Mouse (Mus musculus) hindbrain, embryonic 11.5 days (tissue): ENCODE data around the gene Ints2. TPM values are rescaled to one million over a fixed set of nuclear protein-coding genes. Genes with fewer than 3 reads are reported as not detected.

Experiments
- ATAC-seq: fragments of 200-750 bp; cut with Nextera tagmentation; 2 replicates; pipeline ENCODE4 v1.8.0; 2017; ENCODE audit warnings: mild to moderate bottlenecking, moderate TSS enrichment, moderate library complexity; ENCODE audit not compliant: low FRiP score
- DNase-seq: peaks from one replicate; pipeline ENCODE4 v3.0.0-alpha.2; 2015; ENCODE audit warnings: low spot score
- H3K27ac ChIP-seq: fragments of 300-500 bp; sonication (generic); 2 replicates; pipeline ENCODE4 v1.5.1; 2014; ENCODE audit warnings: mild to moderate bottlenecking, low read depth, low read length
- H3K27me3 ChIP-seq: fragments of 300-500 bp; sonication (generic); 2 replicates; pipeline ENCODE4 v1.6.1; 2014; ENCODE audit warnings: mild to moderate bottlenecking, low read length, moderate library complexity, mixed read lengths; ENCODE audit not compliant: control insufficient read depth, insufficient read depth
- H3K36me3 ChIP-seq: fragments of 300-500 bp; sonication (generic); 2 replicates; pipeline ENCODE4 v1.6.1; 2014; ENCODE audit warnings: mild to moderate bottlenecking, low read length, moderate library complexity, mixed read lengths; ENCODE audit not compliant: control insufficient read depth, insufficient read depth
- H3K4me1 ChIP-seq: fragments of 300-500 bp; sonication (generic); replicated peaks from 2 replicates; pipeline ENCODE4 v1.6.1; 2014; ENCODE audit warnings: low read length, mixed read lengths; ENCODE audit not compliant: control insufficient read depth, insufficient read depth
- H3K4me2 ChIP-seq: fragments of 300-500 bp; sonication (generic); replicated peaks from 2 replicates; pipeline ENCODE4 v1.6.1; 2014; ENCODE audit warnings: mild to moderate bottlenecking, low read depth, low read length
- H3K4me3 ChIP-seq: fragments of 300-500 bp; sonication (generic); 2 replicates; pipeline ENCODE4 v1.5.1; 2014; ENCODE audit warnings: low read depth, low read length
- H3K9ac ChIP-seq: fragments of 300-500 bp; sonication (generic); 2 replicates; pipeline ENCODE4 v1.6.1; 2014; ENCODE audit warnings: low read depth, low read length
- H3K9me3 ChIP-seq: fragments of 300-500 bp; sonication (generic); 2 replicates; pipeline ENCODE4 v1.6.1; 2016; ENCODE audit warnings: low read length; ENCODE audit not compliant: control insufficient read depth
- WGBS: fragments of 180-500 bp; shearing (Covaris S2); extraction: QIAGEN DNeasy Blood & Tissue Kit; methylation state at CpG from one replicate; pipeline ENCODE4 v1.1.7; 2014; 5-methylcytosine and 5-hydroxymethylcytosine counted together
- polyA plus RNA-seq: library from polyadenylated mRNA; unstranded; fragments of >200 nt; fragmentation: Nextera tagmentation; extraction: Ambion mirVana; gene quantifications from 2 replicates; pipeline ENCODE4 v1.2.1, GENCODE M21; 2014

The Ints2 gene
- polyA plus RNA-seq, 1 experiment from 2014 or later, result 47.2 TPM

DNA sequence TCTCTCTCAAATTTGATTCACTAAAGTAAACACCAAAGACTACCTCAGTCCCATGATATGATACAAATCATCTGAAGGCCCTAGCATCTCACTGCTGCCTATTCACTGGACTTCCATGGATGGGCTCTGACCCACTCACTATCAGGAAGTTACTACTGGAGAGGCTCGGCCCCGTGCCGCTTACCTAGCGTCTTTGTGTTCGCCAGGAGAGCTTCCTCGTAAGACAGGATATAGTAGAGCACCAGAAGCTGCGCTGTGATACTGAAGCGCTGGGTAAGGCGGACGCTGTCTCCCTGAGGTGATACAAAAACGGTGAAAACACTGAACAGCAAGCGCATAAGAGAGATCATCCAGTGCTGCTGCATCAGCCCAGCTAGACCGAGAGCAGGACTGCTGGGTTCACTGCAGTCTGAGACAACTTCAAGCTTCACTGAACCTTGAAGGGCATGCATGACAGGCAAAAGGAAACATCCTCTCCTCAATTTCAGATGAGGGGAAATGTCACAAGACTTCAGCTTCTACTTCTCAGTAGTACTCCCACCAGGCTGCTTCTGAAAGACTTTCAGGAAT, 25.5 kb downstream of the Ints2 start:
- Histone ChIP-seq H3K4me3 (no peak overlapping the region), H3K36me3 (peaks cover 2% of the 10 kb centered on the region; the same call in 1 of the 2 replicates), H3K27ac (no peak overlapping the region), H3K4me2 (no peak overlapping the region), H3K9ac (no peak overlapping the region), H3K9me3 (no peaks in the 10 kb centered on the region), H3K4me1 (no peaks in the 10 kb centered on the region), H3K27me3 (no peaks in the 10 kb centered on the region)
- DNase-seq (no peak), ATAC-seq (no peak)
- 94% methylated on average over 13 of the region's 13 CpGs for WGBS

DNA sequence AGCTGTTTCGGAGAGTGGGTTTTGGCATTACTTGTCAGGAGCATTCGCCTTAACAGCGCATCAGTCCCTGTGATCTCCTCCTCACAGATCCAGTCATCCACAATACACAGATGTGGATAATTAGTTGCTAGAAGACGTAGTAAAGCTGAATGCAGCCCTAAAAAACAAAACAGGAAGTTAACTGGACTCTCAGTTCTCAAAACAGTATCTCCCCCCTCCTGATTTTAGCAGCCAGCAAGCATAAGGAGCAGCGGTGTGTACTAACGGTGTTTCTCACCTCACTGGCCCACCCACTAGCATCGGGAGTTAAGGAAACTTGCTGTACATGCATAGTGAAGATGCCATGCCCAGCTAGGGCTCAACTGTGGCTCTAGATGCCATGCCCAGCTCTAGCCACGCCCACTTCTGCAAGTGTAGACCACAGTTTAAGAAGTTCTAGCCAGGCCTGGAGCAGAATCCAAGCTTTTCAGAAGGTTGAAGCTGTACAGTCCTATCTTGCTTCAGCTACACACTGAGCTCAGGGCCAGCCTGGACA, 30.7 kb downstream of the Ints2 start:
- Histone ChIP-seq H3K4me2 (no peak overlapping the region), H3K4me3 (no peak overlapping the region), H3K9ac (no peak overlapping the region), H3K9me3 (no peaks in the 10 kb centered on the region), H3K36me3 (peaks cover 6% of the 10 kb centered on the region; the same call in 1 of the 2 replicates), H3K4me1 (no peaks in the 10 kb centered on the region), H3K27me3 (no peaks in the 10 kb centered on the region), H3K27ac (no peak overlapping the region)
- DNase-seq (no peak), ATAC-seq (no peak)
- 93% methylated on average over 8 of the region's 8 CpGs for WGBS

- Histone ChIP-seq H3K4me3 (no peak overlapping the region), H3K9ac (no peak overlapping the region), H3K36me3 (peaks cover 6% of the 10 kb centered on the region; the same call in 1 of the 2 replicates), H3K4me2 (no peak overlapping the region), H3K27me3 (no peaks in the 10 kb centered on the region), H3K27ac (no peak overlapping the region), H3K4me1 (no peaks in the 10 kb centered on the region), H3K9me3 (no peaks in the 10 kb centered on the region)
- 89% methylated on average over 4 of the region's 4 CpGs for WGBS
- ATAC-seq (no peak), DNase-seq (no peak)
Measured at GRCm38 (mm10) chr11:86225761-86226160, 31.6 kb downstream of the Ints2 start.

DNA sequence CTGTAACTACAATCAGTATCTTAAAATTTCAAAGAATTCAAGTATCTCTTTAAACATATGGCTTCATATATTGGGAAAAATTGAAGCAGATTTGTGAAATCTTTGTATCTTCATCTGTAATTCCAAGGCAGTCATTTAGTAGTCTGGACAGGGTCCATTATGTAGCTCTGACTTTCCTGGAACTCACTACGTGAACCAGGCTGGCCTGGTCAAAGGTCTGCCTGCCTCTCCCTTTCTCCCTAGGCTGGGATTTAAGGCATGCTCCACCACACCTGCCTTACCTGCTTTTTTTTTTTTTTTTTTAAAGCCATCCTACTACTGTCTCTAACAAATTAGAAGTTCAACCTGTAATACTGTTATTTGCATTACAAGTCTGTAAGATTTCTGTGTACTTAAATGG, 45.6 kb downstream of the Ints2 start:
- no peak overlapping the region for H3K4me3 ChIP-seq
- no peaks in the 10 kb centered on the region for H3K9me3 ChIP-seq
- H3K4me1 ChIP-seq, result no peaks in the 10 kb centered on the region
- DNase-seq (no peak), ATAC-seq (no peak)
- H3K27ac ChIP-seq, result no peak overlapping the region
- no peaks in the 10 kb centered on the region for H3K27me3 ChIP-seq
- H3K36me3 ChIP-seq, result peaks cover 8% of the 10 kb centered on the region
- 80% methylated on average over 1 of the region's 1 CpGs for WGBS
- H3K4me2 ChIP-seq, result no peak overlapping the region
- no peak overlapping the region for H3K9ac ChIP-seq

GRCm38 (mm10) chr11:86209123-86209522, 48.3 kb downstream of the Ints2 start:
- no peak for ATAC-seq
- Histone ChIP-seq H3K9ac (no peak overlapping the region), H3K4me2 (no peak overlapping the region), H3K4me3 (no peak overlapping the region), H3K27ac (no peak overlapping the region), H3K27me3 (no peaks in the 10 kb centered on the region), H3K36me3 (peaks cover 23% of the 10 kb centered on the region), H3K9me3 (no peaks in the 10 kb centered on the region), H3K4me1 (no peaks in the 10 kb centered on the region)
- no peak for DNase-seq
- WGBS, result 100% methylated on average over 2 of the region's 2 CpGs

GRCm38 (mm10) chr11:86205876-86206275, 51.5 kb downstream of the Ints2 start:
- 97% methylated on average over 4 of the region's 4 CpGs for WGBS
- H3K9ac ChIP-seq, result no peak overlapping the region
- ATAC-seq (no peak), DNase-seq (no peak)
- no peak overlapping the region for H3K27ac ChIP-seq
- no peak overlapping the region for H3K4me3 ChIP-seq
- peaks cover 23% of the 10 kb centered on the region for H3K36me3 ChIP-seq
- peaks cover 3% of the 10 kb centered on the region; the same call in 1 of the 2 replicates for H3K9me3 ChIP-seq
- no peaks in the 10 kb centered on the region for H3K27me3 ChIP-seq
- no peaks in the 10 kb centered on the region for H3K4me1 ChIP-seq
- H3K4me2 ChIP-seq, result no peak overlapping the region

- Histone ChIP-seq H3K36me3 (peaks cover 23% of the 10 kb centered on the region), H3K4me2 (no peak overlapping the region), H3K9me3 (peaks cover 3% of the 10 kb centered on the region; the same call in 1 of the 2 replicates), H3K27me3 (no peaks in the 10 kb centered on the region), H3K9ac (no peak overlapping the region), H3K27ac (no peak overlapping the region), H3K4me3 (no peak overlapping the region), H3K4me1 (no peaks in the 10 kb centered on the region)
- 95% methylated on average over 5 of the region's 5 CpGs for WGBS
- no peak for DNase-seq
- no peak for ATAC-seq
Measured at GRCm38 (mm10) chr11:86205031-86205430, 52.3 kb downstream of the Ints2 start.

DNA sequence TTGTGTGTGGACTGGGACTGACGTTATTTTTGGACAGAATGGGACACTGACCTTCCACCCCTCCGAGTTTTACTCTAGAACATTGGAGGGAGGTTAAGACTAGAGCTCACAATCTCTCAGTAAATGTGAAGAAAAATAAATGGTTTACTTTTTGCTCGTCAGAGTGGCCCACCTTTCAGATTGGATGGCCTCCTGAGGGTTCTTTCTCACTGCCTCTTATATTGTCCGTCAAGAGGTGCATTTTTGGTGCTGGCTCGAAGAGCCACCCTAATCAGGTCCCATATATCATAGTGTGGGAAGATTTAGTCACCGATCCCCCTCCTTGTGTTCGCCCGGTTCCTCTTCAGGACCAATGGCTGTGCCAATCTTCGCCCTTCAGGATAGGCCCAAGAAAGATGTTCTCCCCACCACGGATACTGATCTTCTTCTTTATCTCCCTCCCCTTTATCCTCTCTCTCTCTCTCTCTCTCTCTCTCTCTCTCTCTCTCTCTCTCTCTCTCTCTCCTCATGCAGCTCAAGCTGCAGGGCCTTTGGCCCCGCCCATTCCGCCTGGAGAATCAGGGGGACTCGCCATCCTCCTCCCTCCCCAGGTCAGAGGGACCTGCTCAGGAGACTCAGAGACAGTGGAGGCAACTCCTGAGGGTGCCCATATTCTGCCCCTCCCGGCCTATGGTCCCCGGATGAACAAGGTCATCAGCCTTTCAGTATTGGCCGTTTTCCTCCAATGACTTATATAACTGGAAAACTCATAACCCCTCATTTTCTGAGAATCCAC, 55.3 kb downstream of the Ints2 start:
- Histone ChIP-seq H3K4me2 (peak overlapping the region; percentile 55), H3K4me3 (peak overlapping the region; percentile 83), H3K36me3 (peaks cover 18% of the 10 kb centered on the region), H3K4me1 (no peaks in the 10 kb centered on the region), H3K27ac (no peak overlapping the region; the same call in 1 of the 2 replicates), H3K9me3 (peaks cover 3% of the 10 kb centered on the region; the same call in 1 of the 2 replicates), H3K9ac (peak overlapping the region; percentile 84), H3K27me3 (no peaks in the 10 kb centered on the region)
- ATAC-seq (no peak), DNase-seq (peak; percentile 37)
- 66% methylated on average over 16 of the region's 16 CpGs for WGBS
